In the genomic region with DNA sequence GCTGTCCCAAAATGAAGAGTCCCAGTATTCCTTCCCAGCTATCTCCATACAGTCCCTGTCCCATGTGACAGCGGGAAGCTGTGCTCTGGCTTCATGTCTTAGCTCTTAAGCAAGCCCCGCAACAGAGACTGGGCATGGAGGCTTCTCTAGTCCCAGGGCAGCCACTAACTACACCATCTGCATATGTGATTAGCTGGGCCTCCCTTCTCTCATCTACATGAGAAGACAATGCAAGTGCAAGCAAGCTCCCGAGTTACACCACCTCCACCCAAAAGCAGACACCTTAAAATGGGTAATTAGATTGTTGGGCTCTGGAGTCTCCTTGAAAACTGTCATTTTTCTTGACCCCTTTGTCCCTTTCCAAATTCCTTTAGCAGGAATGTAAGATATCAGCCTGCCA, we compare ENCODE assay signal across 13 mouse cellular contexts. TPM values are rescaled to one million over a fixed set of nuclear protein-coding genes. Genes with fewer than 3 reads are reported as not detected.
DNase-seq lines count a peak whose midpoint lies in the region; ATAC-seq and TF ChIP-seq lines count a peak whose summit lies in the region.
"Had no signal": no experiment of that assay in that cellular context is flagged by ENCODE, and none has a peak within 500 bp of the region (broad histone marks: within the 10 kb centered on the region; RNA-seq: fewer than 3 reads in every experiment).

No protein-coding gene starts in this region.

- intact Hi-C loops in heart, adult 2 months (cut with DNase I): no loop called here

- no peaks in the 10 kb centered on the region for H3K36me3 ChIP-seq in heart, embryonic 16.5 days (ENCODE audit: control insufficient read depth, insufficient read depth)
- H3K36me3 ChIP-seq in heart, adult 2 months (ENCODE audit: control insufficient read depth, insufficient read depth, low read length): no peaks in the 10 kb centered on the region; the same call in 1 of the 2 replicates
- no peaks in the 10 kb centered on the region for H3K36me3 ChIP-seq in hindbrain, postnatal 0 days (ENCODE audit: insufficient read depth, low read length)
- H3K36me3 ChIP-seq in myocyte (ENCODE audit: control insufficient read depth, insufficient read depth): no peaks in the 10 kb centered on the region
- H3K36me3 ChIP-seq: lung, embryonic 15.5 days had no signal

- DNase-seq in heart, adult 2 months: no peak
- DNase-seq in MN1 (ENCODE audit: low spot score): peak; percentile 38
- no peak for DNase-seq in hindbrain, postnatal 0 days (ENCODE audit: low spot score)
- DNase-seq in adrenal gland, postnatal 36 days: no peak
- no peak for DNase-seq in gastrocnemius, postnatal 25 days
- DNase-seq in frontal cortex, adult 2 months (ENCODE audit: extremely low spot score in 1 of 2, low spot score in 1 of 2): no peak
- DNase-seq: adrenal gland, adult 2 months; cerebellum, adult 11-12 months; kidney, adult 8-10 months had no signal

- no peaks in the 10 kb centered on the region; the same call in none of the 2 replicates for H3K79me2 ChIP-seq in heart, adult 2 months (replicated peaks; ENCODE audit: control insufficient read depth, insufficient read depth, low read length)
- peaks cover 66% of the 10 kb centered on the region for H3K79me2 ChIP-seq in myocyte (ENCODE audit: control insufficient read depth, insufficient read depth)

- H3K4me3 ChIP-seq in heart, embryonic 16.5 days (ENCODE audit: low read length): no peak overlapping the region
- no peak overlapping the region for H3K4me3 ChIP-seq in heart, adult 2 months
- H3K4me3 ChIP-seq in hindbrain, postnatal 0 days (ENCODE audit: low read length): no peak overlapping the region
- H3K4me3 ChIP-seq in myocyte: no peak overlapping the region

- H3ac ChIP-seq in myocyte (ENCODE audit: control insufficient read depth, insufficient read length): no peak overlapping the region

- H3K9ac ChIP-seq in heart, embryonic 16.5 days (ENCODE audit: low read length): no peak overlapping the region
- H3K9ac ChIP-seq in heart, adult 2 months (ENCODE audit: low read depth, low read length): no peak overlapping the region
- no peak overlapping the region for H3K9ac ChIP-seq in hindbrain, postnatal 0 days (replicated peaks; ENCODE audit: low read length)
- H3K9ac ChIP-seq: lung, embryonic 15.5 days had no signal

- no peak for TF ChIP-seq EP300 in heart, adult 2 months (IDR thresholded peaks at IDR 0.05; ENCODE audit: insufficient read depth, low read depth, low read length)

- TF ChIP-seq CTCF in heart, adult 2 months (IDR thresholded peaks at IDR 0.05): no peak
- TF ChIP-seq CTCF in hindbrain, postnatal 0 days (IDR thresholded peaks at IDR 0.05; ENCODE audit: low read depth): no peak

- WGBS in heart, embryonic 16.5 days: 72% methylated on average over 3 of the region's 3 CpGs
- 74% methylated on average over 3 of the region's 3 CpGs for WGBS in heart, adult 2 months
- WGBS in hindbrain, postnatal 0 days: 38% methylated on average over 3 of the region's 3 CpGs

- H3K27me3 ChIP-seq in heart, embryonic 16.5 days (ENCODE audit: control insufficient read depth, insufficient read depth, low read length): no peaks in the 10 kb centered on the region
- H3K27me3 ChIP-seq in heart, adult 2 months (ENCODE audit: control insufficient read depth, insufficient read depth, low read length): no peaks in the 10 kb centered on the region
- no peaks in the 10 kb centered on the region for H3K27me3 ChIP-seq in hindbrain, postnatal 0 days (ENCODE audit: insufficient read depth, low read length)
- H3K27me3 ChIP-seq in myocyte (ENCODE audit: control insufficient read depth, insufficient read depth, insufficient read length): no peaks in the 10 kb centered on the region
- H3K27me3 ChIP-seq: lung, embryonic 15.5 days had no signal

- H3K9me3 ChIP-seq in heart, embryonic 16.5 days (replicated peaks; ENCODE audit: control insufficient read depth, low read length): no peaks in the 10 kb centered on the region
- no peaks in the 10 kb centered on the region for H3K9me3 ChIP-seq in hindbrain, postnatal 0 days (ENCODE audit: low read length)
- H3K9me3 ChIP-seq: lung, embryonic 15.5 days had no signal

- H3K4me2 ChIP-seq in heart, embryonic 16.5 days (ENCODE audit: low read depth, low read length): peak overlapping the region; percentile 68
- H3K4me2 ChIP-seq in hindbrain, postnatal 0 days (ENCODE audit: low read depth, low read length): 0 out of 2 replicates have a peak overlapping the region, but pooled peaks have one; percentile 17
- peak overlapping the region; percentile 84 for H3K4me2 ChIP-seq in myocyte (ENCODE audit: low read depth)

- H3K4me1 ChIP-seq in heart, embryonic 16.5 days (ENCODE audit: control insufficient read depth, insufficient read depth, low read length): peaks cover 29% of the 10 kb centered on the region
- H3K4me1 ChIP-seq in heart, adult 2 months (ENCODE audit: control insufficient read depth, insufficient read depth, low read length): no peaks in the 10 kb centered on the region; the same call in 1 of the 2 replicates
- peaks cover 7% of the 10 kb centered on the region; the same call in 1 of the 2 replicates for H3K4me1 ChIP-seq in hindbrain, postnatal 0 days (ENCODE audit: insufficient read depth, low read length)

- no peak overlapping the region for H3K27ac ChIP-seq in heart, embryonic 16.5 days (ENCODE audit: low read length)
- H3K27ac ChIP-seq in heart, adult 2 months: no peak overlapping the region
- H3K27ac ChIP-seq in hindbrain, postnatal 0 days: no peak overlapping the region
- H3K27ac ChIP-seq: left cerebral cortex, adult 2 months; lung, embryonic 15.5 days had no signal

- no peak for TF ChIP-seq POLR2A in heart, adult 2 months (IDR thresholded peaks at IDR 0.05; ENCODE audit: insufficient read depth, low read depth, low read length)
- TF ChIP-seq POLR2A in myocyte (IDR thresholded peaks at IDR 0.05; ENCODE audit: insufficient read length, low read depth): no peak

- no peak for ATAC-seq in heart, embryonic 16.5 days (replicated peaks; ENCODE audit: extremely low read depth, insufficient read depth, low FRiP score)
- ATAC-seq in hindbrain, postnatal 0 days: no peak

TF ChIP-seq in myocyte, 11 proteins besides CTCF, POLR2A, EP300 and RAD21:
- TF ChIP-seq MAX (IDR thresholded peaks at IDR 0.05; ENCODE audit: low read depth): no peak
- no peak for TF ChIP-seq REST (IDR thresholded peaks at IDR 0.05; ENCODE audit: insufficient read depth, insufficient read length)
- TF ChIP-seq TCF12 (IDR thresholded peaks at IDR 0.05; ENCODE audit: insufficient read depth, poor library complexity, severe bottlenecking): no peak
- TF ChIP-seq SRF (IDR thresholded peaks at IDR 0.05; ENCODE audit: control insufficient read depth, insufficient read length, low read depth): no peak
- no peak for TF ChIP-seq POLR2AphosphoS2 (IDR thresholded peaks at IDR 0.05; ENCODE audit: insufficient read length, low read depth)
- TF ChIP-seq MYOG (IDR thresholded peaks at IDR 0.05; ENCODE audit: control insufficient read depth in 1 of 3, insufficient read depth in 1 of 3, insufficient read length in 2 of 3, low read depth in 2 of 3): no peak
- TF ChIP-seq CEBPB (IDR thresholded peaks at IDR 0.05; ENCODE audit: insufficient read depth, poor library complexity, severe bottlenecking): no peak
- no peak for TF ChIP-seq MYOD1 (IDR thresholded peaks at IDR 0.05; ENCODE audit: control insufficient read depth in 1 of 3, insufficient read length in 2 of 3, low read depth in 2 of 3)
- TF ChIP-seq TCF3 (IDR thresholded peaks at IDR 0.05; ENCODE audit: insufficient read length, low read depth): no peak
- no peak for TF ChIP-seq E2F4 (IDR thresholded peaks at IDR 0.05; ENCODE audit: insufficient read depth)
- TF ChIP-seq USF1 (IDR thresholded peaks at IDR 0.05; ENCODE audit: low read depth): no peak

RNA-seq across cellular contexts. Expression of gene Uck2, which starts 3.0 kb away (rescaled TPM):
- polyA plus RNA-seq in heart, embryonic 16.5 days (2015; fragmentation: Nextera tagmentation; extraction: Ambion mirVana): 51.4 and 68.8 TPM in 2 replicates
- 10 to 100 TPM; 45.9 to 57.6 TPM for total RNA-seq in heart, adult 2 months (2021)
- 21.4 and 27.5 TPM in 2 replicates for polyA plus RNA-seq in heart, adult 2 months (2012; rRNA removed)
- total RNA-seq in hindbrain, postnatal 0 days (2014; rRNA removed): 71.8 and 91.3 TPM in 2 replicates
- polyA plus RNA-seq in hindbrain, postnatal 0 days (2015; fragmentation: Nextera tagmentation; extraction: Ambion mirVana): 40.1 and 44.7 TPM in 2 replicates
- polyA plus RNA-seq in myocyte (2012; fragmentation: generic; extraction: Trizol): 66.7 TPM
- 10 to 100 TPM; 60.6 to 65.0 TPM for total RNA-seq in adrenal gland, postnatal 36 days (2021)
- total RNA-seq in gastrocnemius, postnatal 25 days (2021): 10 to 100 TPM; 16.9 to 29.3 TPM
- polyA plus RNA-seq in frontal cortex, adult 2 months (2012; rRNA removed): 17.5 and 18.4 TPM in 2 replicates

RNA-seq across cellular contexts. Expression of gene Tmco1, which starts 26.1 kb away (rescaled TPM):
- polyA plus RNA-seq in heart, embryonic 16.5 days (2015; fragmentation: Nextera tagmentation; extraction: Ambion mirVana): 85.3 and 99.1 TPM in 2 replicates
- total RNA-seq in heart, adult 2 months (2021): 10 to 100 TPM; 88.2 to 95.3 TPM
- polyA plus RNA-seq in heart, adult 2 months (2012; rRNA removed): 60.3 and 117 TPM in 2 replicates
- 47.5 and 63.2 TPM in 2 replicates for total RNA-seq in hindbrain, postnatal 0 days (2014; rRNA removed)
- 70.4 and 80.8 TPM in 2 replicates for polyA plus RNA-seq in hindbrain, postnatal 0 days (2015; fragmentation: Nextera tagmentation; extraction: Ambion mirVana)
- polyA plus RNA-seq in myocyte (2012; fragmentation: generic; extraction: Trizol): 57.2 TPM
- 100 to 1,000 TPM; 148 to 170 TPM for total RNA-seq in adrenal gland, postnatal 36 days (2021)
- total RNA-seq in gastrocnemius, postnatal 25 days (2021): 10 to 100 TPM; 32.6 to 41.3 TPM
- 64.0 and 68.9 TPM in 2 replicates for polyA plus RNA-seq in frontal cortex, adult 2 months (2012; rRNA removed)

Comparison
In these comparisons a context has a peak if more than half of its experiments do, and no peak if none do; other contexts are left out.
1. H3K4me2 ChIP-seq: peak in every context shown above with its lines; median percentile 84 in myocyte; 68 in heart, embryonic 16.5 days; 17 in hindbrain, postnatal 0 days.